Mouse (Mus musculus) heart, adult 9 months (tissue): ENCODE data around the gene Snap91.

Experiments used
- DNase-seq, 2 experiments: peaks; one replicate each; pipeline ENCODE4 v3.0.0; 2022; ENCODE audit warnings: low spot score in 2 of 2

Gene Snap91

GRCm38 (mm10) chr9:86880113-86880972, at the start of gene Snap91:
Gene Snap91 (minus strand): TSS chr9:86880654.
- DNase-seq: no peak

- no peak for DNase-seq
Measured at GRCm38 (mm10) chr9:86926519-86926918, 46.1 kb upstream of the Snap91 start.

- DNase-seq: no peak
Measured at GRCm38 (mm10) chr9:86925688-86926087, 45.2 kb upstream of the Snap91 start.

- no peak for DNase-seq
Measured at GRCm38 (mm10) chr9:86922430-86922829, 42.0 kb upstream of the Snap91 start.

GRCm38 (mm10) chr9:86916543-86916942, 36.1 kb upstream of the Snap91 start:
- no peak for DNase-seq

GRCm38 (mm10) chr9:86899502-86900199, 19.2 kb upstream of the Snap91 start:
- DNase-seq: no peak

GRCm38 (mm10) chr9:86879216-86880112, 990 bp downstream of the Snap91 start:
- DNase-seq: no peak

- DNase-seq: no peak
Measured at GRCm38 (mm10) chr9:86878716-86879115, 1.7 kb downstream of the Snap91 start.

- no peak for DNase-seq
Measured at GRCm38 (mm10) chr9:86873681-86874080, 6.8 kb downstream of the Snap91 start.

GRCm38 (mm10) chr9:86869586-86870338, 10.7 kb downstream of the Snap91 start:
- DNase-seq: no peak

- DNase-seq: no peak
Measured at GRCm38 (mm10) chr9:86858101-86858500, 22.4 kb downstream of the Snap91 start.

GRCm38 (mm10) chr9:86857626-86858025, 22.8 kb downstream of the Snap91 start:
- DNase-seq: no peak

GRCm38 (mm10) chr9:86852861-86853260, 27.6 kb downstream of the Snap91 start:
- DNase-seq: no peak

- no peak for DNase-seq
Measured at GRCm38 (mm10) chr9:86851689-86852088, 28.8 kb downstream of the Snap91 start.

- no peak for DNase-seq
Measured at GRCm38 (mm10) chr9:86850452-86851207, 29.8 kb downstream of the Snap91 start.

- no peak for DNase-seq
Measured at GRCm38 (mm10) chr9:86843747-86844353, 36.6 kb downstream of the Snap91 start.

- no peak for DNase-seq
Measured at GRCm38 (mm10) chr9:86829792-86830191, 50.7 kb downstream of the Snap91 start.

- DNase-seq: no peak
Measured at GRCm38 (mm10) chr9:86829034-86829433, 51.4 kb downstream of the Snap91 start.

- no peak for DNase-seq
Measured at GRCm38 (mm10) chr9:86819366-86819765, 61.1 kb downstream of the Snap91 start.

GRCm38 (mm10) chr9:86817673-86818072, 62.8 kb downstream of the Snap91 start:
- DNase-seq: no peak
